Mouse (Mus musculus): ENCODE results near the gene Rbm34.

DNA sequence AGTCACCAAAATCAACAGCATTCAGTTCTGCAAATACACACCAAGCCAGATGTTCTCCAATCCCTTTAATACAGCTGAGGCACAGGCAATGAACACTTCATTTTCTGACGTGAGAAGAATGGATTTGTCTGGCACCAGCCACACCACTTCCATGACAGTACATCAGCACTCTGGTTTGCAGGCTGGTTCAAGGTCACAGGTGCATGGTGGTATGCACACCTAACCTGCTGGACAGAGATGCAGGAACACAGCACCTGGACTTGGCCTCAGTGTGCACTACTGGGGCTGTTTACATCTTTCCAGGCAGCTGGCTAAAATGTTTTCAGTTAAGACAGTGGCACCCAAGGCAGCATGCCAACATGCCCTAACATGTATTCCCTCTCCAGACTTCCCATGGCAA is 38.2 kb downstream of the Rbm34 start:
- TF ChIP-seq CTCF (IDR thresholded peaks at IDR 0.05) (no peak), POLR2A (IDR thresholded peaks at IDR 0.05; ENCODE audit: insufficient read depth, low read depth, low read length) (no peak), EP300 (IDR thresholded peaks at IDR 0.05; ENCODE audit: insufficient read depth, low read depth, low read length) (no peak)
